In genomic region chr17:86505183-86505631, GRCm38 (mm10) we compare ENCODE assay signal across 10 mouse cellular contexts. TPM values are rescaled to one million over a fixed set of nuclear protein-coding genes. Genes with fewer than 3 reads are reported as not detected.
DNase-seq lines count a peak whose midpoint lies in the region; ATAC-seq and TF ChIP-seq lines count a peak whose summit lies in the region.
"Had no signal": no experiment of that assay in that cellular context is flagged by ENCODE, and none has a peak within 500 bp of the region (broad histone marks: within the 10 kb centered on the region; RNA-seq: fewer than 3 reads in every experiment).

Gene Gm10309, minus strand, starts transcription at chr17:86505232.

- H3K4me3 ChIP-seq in lung, adult 2 months (replicated peaks; ENCODE audit: extremely low read depth, low read depth, low read length), result no peak within 1 kb of the TSS
- H3K4me3 ChIP-seq in stomach, postnatal 0 days (ENCODE audit: low read depth, low read length), result no peak within 1 kb of the TSS
- H3K4me3 ChIP-seq: erythroblast, embryonic 14.5 days; neural tube, embryonic 12.5 days had no signal

- H3K27ac ChIP-seq in stomach, postnatal 0 days (replicated peaks), result 0 out of 2 replicates have a peak within 1 kb of the TSS, but pooled peaks have one; percentile 1
- H3K27ac ChIP-seq: neural tube, embryonic 12.5 days had no signal

- DNase-seq in lung, adult 18-20 months, result peak; percentile 62 to 66
- no peak for DNase-seq in lung, adult 2 months
- DNase-seq in cerebellum, postnatal 14 days, result peak; percentile 94
- peak; percentile 45 to 76 for DNase-seq in layer of hippocampus, postnatal 14 days (ENCODE audit: low spot score in 2 of 2)
- no peak for DNase-seq in stomach, postnatal 0 days (ENCODE audit: low spot score)
- no peak for DNase-seq in c-Kit-positive CD71-positive TER-119-positive erythroid progenitor cells, embryonic 14.5 days (ENCODE audit: low spot score)

- TF ChIP-seq CTCF in lung, adult 2 months (IDR thresholded peaks at IDR 0.05; ENCODE audit: insufficient read depth, low read length), result no peak
- TF ChIP-seq CTCF in stomach, postnatal 0 days (IDR thresholded peaks at IDR 0.05; ENCODE audit: low read depth), result no peak

- H3K9me3 ChIP-seq in stomach, postnatal 0 days (ENCODE audit: control insufficient read depth, low read length), result no peaks in the 10 kb centered on the region
- H3K9me3 ChIP-seq: neural tube, embryonic 12.5 days had no signal

- no peak for TF ChIP-seq POLR2A in lung, adult 2 months (IDR thresholded peaks at IDR 0.05; ENCODE audit: borderline replicate concordance, extremely low read depth, low read depth, low read length)

- no peaks in the 10 kb centered on the region for H3K27me3 ChIP-seq in stomach, postnatal 0 days (ENCODE audit: control insufficient read depth, insufficient read depth, low read length)
- H3K27me3 ChIP-seq: neural tube, embryonic 12.5 days had no signal

- 56% methylated on average over 8 of the region's 8 CpGs for WGBS in lung, adult 2 months
- WGBS in stomach, postnatal 0 days, result 64% methylated on average over 8 of the region's 8 CpGs

- no peak for ATAC-seq in stomach, postnatal 0 days (ENCODE audit: low FRiP score, low TSS enrichment)
- no peak for ATAC-seq in activated CD4-positive, CD25-positive, alpha-beta regulatory T cell, adult 4 months

- H3K4me2 ChIP-seq in stomach, postnatal 0 days (replicated peaks; ENCODE audit: low read depth), result no peak within 1 kb of the TSS
- H3K4me2 ChIP-seq: neural tube, embryonic 12.5 days had no signal

- peaks cover 17% of the 10 kb centered on the region for H3K4me1 ChIP-seq in lung, adult 2 months (ENCODE audit: control insufficient read depth, insufficient read depth, low read length)
- H3K4me1 ChIP-seq in stomach, postnatal 0 days (replicated peaks; ENCODE audit: control insufficient read depth, insufficient read depth), result 0 out of 2 replicates have a peak, but pooled peaks cover 2% of the 10 kb centered on the region

- H3K9ac ChIP-seq in stomach, postnatal 0 days (ENCODE audit: low read length), result no peak within 1 kb of the TSS
- H3K9ac ChIP-seq: neural tube, embryonic 12.5 days had no signal

- TF ChIP-seq EP300 in stomach, postnatal 0 days (optimal IDR thresholded peaks at IDR 0.05), result no peak

- H3K36me3 ChIP-seq in stomach, postnatal 0 days (ENCODE audit: control insufficient read depth, insufficient read depth, low read length), result no peaks in the 10 kb centered on the region
- H3K36me3 ChIP-seq: neural tube, embryonic 12.5 days had no signal

RNA-seq across cellular contexts. Expression of gene Gm10309, which starts in this region (rescaled TPM):
- 0.30 and 0.37 TPM in 2 replicates for polyA plus RNA-seq in lung, adult 2 months (2012; rRNA removed)
- total RNA-seq in layer of hippocampus, postnatal 14 days (2021), result not detected
- polyA plus RNA-seq in stomach, postnatal 0 days (2015; fragmentation: Nextera tagmentation; extraction: Ambion mirVana), result 0.07 and 0.08 TPM in 2 replicates
- under 1 TPM; 0.60 to 0.93 TPM for polyA plus RNA-seq in activated CD4-positive, CD25-positive, alpha-beta regulatory T cell, adult 4 months (2017; shearing (Covaris generic))
- total RNA-seq: left cerebral cortex, adult 8-10 months had no signal

Comparison
In these comparisons a context has a peak if more than half of its experiments do, and no peak if none do; other contexts are left out.
1. DNase-seq: peak in lung, adult 18-20 months (2 of 2) and cerebellum, postnatal 14 days (2 of 2); none in lung, adult 2 months (single experiment), stomach, postnatal 0 days (single experiment) and c-Kit-positive CD71-positive TER-119-positive erythroid progenitor cells, embryonic 14.5 days (single experiment).
2. Peak in DNase-seq in layer of hippocampus, postnatal 14 days; RNA of the gene not detected or under 1 TPM.